Mouse (Mus musculus) brown adipose tissue, adult 24 weeks (tissue): ENCODE results near the gene Ppp2r5e. TPM values are rescaled to one million over a fixed set of nuclear protein-coding genes. Genes with fewer than 3 reads are reported as not detected.

Source experiments
- H3K27ac ChIP-seq: fragments of 200-500 bp; replicated peaks from 2 replicates; pipeline ENCODE4 v1.5.1; 2012; ENCODE audit warnings: low read depth, mild to moderate bottlenecking, low read length
- H3K4me1 ChIP-seq: fragments of 200-500 bp; 2 replicates; pipeline ENCODE4 v1.6.1; 2012; ENCODE audit warnings: low read length, mixed read lengths; ENCODE audit not compliant: control insufficient read depth, insufficient read depth, insufficient read length
- H3K4me3 ChIP-seq: fragments of 200-500 bp; 2 replicates; pipeline ENCODE4 v1.5.1; 2012; ENCODE audit warnings: low read depth, mild to moderate bottlenecking, low read length, moderate library complexity; ENCODE audit not compliant: insufficient read depth
- polyA plus RNA-seq: library from polyadenylated mRNA; stranded (reverse); fragments of >200 nt; gene quantifications from 2 replicates; pipeline ENCODE4 v1.2.4, GENCODE M21; 2012; ENCODE audit not compliant: missing spikeins, insufficient read depth, insufficient read length

The Ppp2r5e gene
- polyA plus RNA-seq, 1 experiment: 21.6 TPM

- Histone ChIP-seq H3K4me3 (no peak overlapping the region), H3K27ac (no peak overlapping the region), H3K4me1 (peaks cover 26% of the 10 kb centered on the region)
Observed at GRCm38 (mm10) chr12:75559196-75559595, 36.8 kb downstream of the Ppp2r5e start.

- no peak overlapping the region for H3K4me3 ChIP-seq
- H3K4me1 ChIP-seq: peaks cover 23% of the 10 kb centered on the region
- no peak overlapping the region for H3K27ac ChIP-seq
Observed at GRCm38 (mm10) chr12:75557813-75558212, 38.2 kb downstream of the Ppp2r5e start.

- H3K27ac ChIP-seq: 0 out of 2 replicates have a peak overlapping the region, but pooled peaks have one; percentile 33
- H3K4me1 ChIP-seq: peaks cover 25% of the 10 kb centered on the region
- no peak overlapping the region for H3K4me3 ChIP-seq
Observed at GRCm38 (mm10) chr12:75555032-75555431, 41.0 kb downstream of the Ppp2r5e start.

GRCm38 (mm10) chr12:75552296-75552695 lies 43.7 kb downstream of the Ppp2r5e start:
- Histone ChIP-seq H3K27ac (no peak overlapping the region; the same call in 1 of the 2 replicates), H3K4me1 (peaks cover 22% of the 10 kb centered on the region), H3K4me3 (no peak overlapping the region)

- Histone ChIP-seq H3K4me3 (no peak overlapping the region), H3K27ac (no peak overlapping the region), H3K4me1 (peaks cover 22% of the 10 kb centered on the region)
Observed at GRCm38 (mm10) chr12:75551671-75552070, 44.4 kb downstream of the Ppp2r5e start.

- H3K27ac ChIP-seq: no peak overlapping the region
- H3K4me3 ChIP-seq: no peak overlapping the region
- H3K4me1 ChIP-seq: peaks cover 24% of the 10 kb centered on the region
Observed at GRCm38 (mm10) chr12:75548999-75549398, 47.0 kb downstream of the Ppp2r5e start.

- no peak overlapping the region for H3K27ac ChIP-seq
- H3K4me1 ChIP-seq: peaks cover 28% of the 10 kb centered on the region
- no peak overlapping the region for H3K4me3 ChIP-seq
Observed at GRCm38 (mm10) chr12:75547174-75547573, 48.9 kb downstream of the Ppp2r5e start.

GRCm38 (mm10) chr12:75546241-75546640 lies 49.8 kb downstream of the Ppp2r5e start:
- Histone ChIP-seq H3K4me3 (no peak overlapping the region), H3K27ac (no peak overlapping the region), H3K4me1 (peaks cover 28% of the 10 kb centered on the region)

GRCm38 (mm10) chr12:75545431-75545925 lies 50.6 kb downstream of the Ppp2r5e start:
- Histone ChIP-seq H3K27ac (no peak overlapping the region), H3K4me3 (no peak overlapping the region), H3K4me1 (peaks cover 32% of the 10 kb centered on the region)

- H3K4me1 ChIP-seq: peaks cover 35% of the 10 kb centered on the region
- no peak overlapping the region for H3K4me3 ChIP-seq
- H3K27ac ChIP-seq: no peak overlapping the region
Observed at GRCm38 (mm10) chr12:75544666-75545065, 51.4 kb downstream of the Ppp2r5e start.

- H3K4me3 ChIP-seq: no peak overlapping the region
- H3K27ac ChIP-seq: no peak overlapping the region
- peaks cover 37% of the 10 kb centered on the region for H3K4me1 ChIP-seq
Observed at GRCm38 (mm10) chr12:75544259-75544658, 51.8 kb downstream of the Ppp2r5e start.

- H3K4me3 ChIP-seq: no peak overlapping the region
- no peak overlapping the region for H3K27ac ChIP-seq
- peaks cover 35% of the 10 kb centered on the region for H3K4me1 ChIP-seq
Observed at GRCm38 (mm10) chr12:75543346-75543745, 52.7 kb downstream of the Ppp2r5e start.

- Histone ChIP-seq H3K4me3 (no peak overlapping the region), H3K27ac (no peak overlapping the region), H3K4me1 (peaks cover 31% of the 10 kb centered on the region)
Observed at GRCm38 (mm10) chr12:75540621-75541171, 55.3 kb downstream of the Ppp2r5e start.

- Histone ChIP-seq H3K4me3 (no peak overlapping the region), H3K27ac (no peak overlapping the region), H3K4me1 (peaks cover 28% of the 10 kb centered on the region)
Observed at GRCm38 (mm10) chr12:75539228-75539627, 56.8 kb downstream of the Ppp2r5e start.

- no peak overlapping the region for H3K4me3 ChIP-seq
- peaks cover 21% of the 10 kb centered on the region for H3K4me1 ChIP-seq
- no peak overlapping the region for H3K27ac ChIP-seq
Observed at GRCm38 (mm10) chr12:75537673-75538423, 58.2 kb downstream of the Ppp2r5e start.
